Mouse (Mus musculus) brain, embryonic 14.5 days (tissue): Measurements from ENCODE around the gene Slc6a15. TPM values are rescaled to one million over a fixed set of nuclear protein-coding genes. Genes with fewer than 3 reads are reported as not detected.

Experiments used
- DNase-seq: peaks from one replicate; pipeline ENCODE4 v3.0.0-alpha.2; 2011; ENCODE audit warnings: low read depth
- CTCF ChIP-seq: fragments of 200-500 bp; IDR thresholded peaks from 2 replicates; pipeline ENCODE4 v1.5.1; 2012; ENCODE audit warnings: inconsistent platforms, mild to moderate bottlenecking, moderate library complexity, borderline replicate concordance; ENCODE audit not compliant: insufficient read depth, insufficient read length; ENCODE audit errors: extremely low read depth
- POLR2A ChIP-seq: fragments of 200-500 bp; IDR thresholded peaks from 2 replicates; pipeline ENCODE4 v1.6.1; 2012; ENCODE audit warnings: mild to moderate bottlenecking, inconsistent platforms, borderline replicate concordance; ENCODE audit not compliant: poor library complexity, insufficient read depth, insufficient read length, severe bottlenecking; ENCODE audit errors: extremely low read depth
- polyA plus RNA-seq: library from polyadenylated mRNA; depleted of rRNA; stranded (reverse); fragments of >200 nt; gene quantifications from 2 replicates; pipeline ENCODE4 v1.2.3, GENCODE M21; 2012; rRNA removed

Slc6a15 gene
- polyA plus RNA-seq, 1 experiment, result 48.0 TPM

DNA sequence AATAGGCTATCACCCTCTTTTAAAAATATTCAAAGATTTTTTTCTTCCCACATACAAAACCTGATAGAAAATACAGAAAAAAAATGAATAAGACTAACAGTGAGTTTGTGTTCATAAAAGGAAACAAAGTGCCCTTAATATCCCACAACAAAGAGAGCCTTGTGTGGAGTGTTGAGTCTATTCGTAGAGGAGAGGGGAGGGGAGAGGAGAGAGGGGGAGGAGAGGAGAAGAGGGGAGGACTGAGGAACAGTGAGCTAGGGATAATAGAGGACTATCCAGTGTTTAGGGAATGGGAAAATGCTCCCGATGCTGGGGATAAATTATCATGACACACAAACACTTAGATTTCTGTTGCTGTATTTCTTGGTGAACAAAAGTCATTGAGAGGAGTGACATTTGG, 80.8 kb downstream of the Slc6a15 start:
- TF ChIP-seq CTCF (no peak), POLR2A (no peak)
- peak; percentile 12 for DNase-seq

DNA sequence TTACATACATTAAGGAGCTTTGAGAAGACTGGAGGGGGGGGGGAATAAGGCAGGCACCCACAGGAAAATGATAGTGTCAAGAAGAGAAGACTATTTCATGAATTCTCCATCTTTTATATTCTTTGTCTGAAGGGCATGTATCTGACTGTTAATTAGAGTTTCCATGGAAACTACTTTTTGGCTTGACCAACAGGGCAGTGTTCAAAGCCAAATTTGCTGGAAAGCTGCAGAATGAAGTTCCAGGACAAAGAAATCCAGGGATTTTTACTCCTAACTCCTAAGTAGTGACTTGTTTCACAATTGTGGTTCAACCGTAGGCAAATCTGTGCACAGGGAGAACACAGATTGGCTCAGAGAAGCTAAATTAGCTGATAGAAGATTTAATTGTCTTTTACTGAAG, 90.3 kb downstream of the Slc6a15 start:
- DNase-seq, result peak; percentile 64
- TF ChIP-seq CTCF, result no peak
- TF ChIP-seq POLR2A, result no peak

Other genes starting within 250 kb of the Slc6a15 start
- gene Lrriq1, start 131.5 kb upstream of the Slc6a15 start, polyA plus RNA-seq, result 2.1 and 2.7 TPM in 2 replicates